Mouse (Mus musculus): ENCODE measurements around the gene Fgf3. TPM values are rescaled to one million over a fixed set of nuclear protein-coding genes. Genes with fewer than 3 reads are reported as not detected.

Fgf3 gene
- total RNA-seq, 1 experiment from 2014 or later: 6.2 TPM

- ATAC-seq (replicated peaks in 1 of 2; ENCODE audit: insufficient read depth in 1 of 2, low FRiP score in 2 of 2, low TSS enrichment in 1 of 2, low read depth in 1 of 2, poor library complexity in 2 of 2, severe bottlenecking in 2 of 2): no peak
Measured at GRCm38 (mm10) chr7:144847067-144847466, 9.2 kb downstream of the Fgf3 start, which contains the start of gene Fgf4. Fgf4 (plus strand) TSS chr7:144847367.

- no peak for ATAC-seq (replicated peaks in 1 of 2; ENCODE audit: insufficient read depth in 1 of 2, low FRiP score in 2 of 2, low TSS enrichment in 1 of 2, low read depth in 1 of 2, poor library complexity in 2 of 2, severe bottlenecking in 2 of 2)
Measured at GRCm38 (mm10) chr7:144851321-144851720, 13.4 kb downstream of the Fgf3 start.

- ATAC-seq (replicated peaks in 1 of 2; ENCODE audit: insufficient read depth in 1 of 2, low FRiP score in 2 of 2, low TSS enrichment in 1 of 2, low read depth in 1 of 2, poor library complexity in 2 of 2, severe bottlenecking in 2 of 2): no peak
Measured at GRCm38 (mm10) chr7:144854966-144855365, 17.1 kb downstream of the Fgf3 start.

GRCm38 (mm10) chr7:144857158-144857557 is 19.3 kb downstream of the Fgf3 start:
- ATAC-seq (replicated peaks in 1 of 2; ENCODE audit: insufficient read depth in 1 of 2, low FRiP score in 2 of 2, low TSS enrichment in 1 of 2, low read depth in 1 of 2, poor library complexity in 2 of 2, severe bottlenecking in 2 of 2): no peak

GRCm38 (mm10) chr7:144857826-144858342 is 20.0 kb downstream of the Fgf3 start:
- no peak for ATAC-seq (replicated peaks in 1 of 2; ENCODE audit: insufficient read depth in 1 of 2, low FRiP score in 2 of 2, low TSS enrichment in 1 of 2, low read depth in 1 of 2, poor library complexity in 2 of 2, severe bottlenecking in 2 of 2)

- ATAC-seq (replicated peaks in 1 of 2; ENCODE audit: insufficient read depth in 1 of 2, low FRiP score in 2 of 2, low TSS enrichment in 1 of 2, low read depth in 1 of 2, poor library complexity in 2 of 2, severe bottlenecking in 2 of 2): no peak
Measured at GRCm38 (mm10) chr7:144858702-144859101, 20.8 kb downstream of the Fgf3 start.

- ATAC-seq (replicated peaks in 1 of 2; ENCODE audit: insufficient read depth in 1 of 2, low FRiP score in 2 of 2, low TSS enrichment in 1 of 2, low read depth in 1 of 2, poor library complexity in 2 of 2, severe bottlenecking in 2 of 2): no peak
Measured at GRCm38 (mm10) chr7:144861056-144861768, 23.3 kb downstream of the Fgf3 start.

GRCm38 (mm10) chr7:144861769-144862070 is 23.8 kb downstream of the Fgf3 start:
- ATAC-seq (replicated peaks in 1 of 2; ENCODE audit: insufficient read depth in 1 of 2, low FRiP score in 2 of 2, low TSS enrichment in 1 of 2, low read depth in 1 of 2, poor library complexity in 2 of 2, severe bottlenecking in 2 of 2): no peak

- ATAC-seq (replicated peaks in 1 of 2; ENCODE audit: insufficient read depth in 1 of 2, low FRiP score in 2 of 2, low TSS enrichment in 1 of 2, low read depth in 1 of 2, poor library complexity in 2 of 2, severe bottlenecking in 2 of 2): no peak
Measured at GRCm38 (mm10) chr7:144862126-144862525, 24.2 kb downstream of the Fgf3 start.

GRCm38 (mm10) chr7:144862712-144863111 is 24.8 kb downstream of the Fgf3 start:
- peak; percentile 73 to 79; a peak in 3 of 4 replicates for ATAC-seq (replicated peaks in 1 of 2; ENCODE audit: insufficient read depth in 1 of 2, low FRiP score in 2 of 2, low TSS enrichment in 1 of 2, low read depth in 1 of 2, poor library complexity in 2 of 2, severe bottlenecking in 2 of 2)

GRCm38 (mm10) chr7:144863196-144863595 is 25.3 kb downstream of the Fgf3 start:
- no peak for ATAC-seq (replicated peaks in 1 of 2; ENCODE audit: insufficient read depth in 1 of 2, low FRiP score in 2 of 2, low TSS enrichment in 1 of 2, low read depth in 1 of 2, poor library complexity in 2 of 2, severe bottlenecking in 2 of 2)

GRCm38 (mm10) chr7:144864160-144864670 is 26.3 kb downstream of the Fgf3 start:
- no peak for ATAC-seq (replicated peaks in 1 of 2; ENCODE audit: insufficient read depth in 1 of 2, low FRiP score in 2 of 2, low TSS enrichment in 1 of 2, low read depth in 1 of 2, poor library complexity in 2 of 2, severe bottlenecking in 2 of 2)

GRCm38 (mm10) chr7:144867161-144867560 is 29.3 kb downstream of the Fgf3 start:
- ATAC-seq (replicated peaks in 1 of 2; ENCODE audit: insufficient read depth in 1 of 2, low FRiP score in 2 of 2, low TSS enrichment in 1 of 2, low read depth in 1 of 2, poor library complexity in 2 of 2, severe bottlenecking in 2 of 2): no peak

GRCm38 (mm10) chr7:144867602-144868001 is 29.7 kb downstream of the Fgf3 start:
- ATAC-seq (replicated peaks in 1 of 2; ENCODE audit: insufficient read depth in 1 of 2, low FRiP score in 2 of 2, low TSS enrichment in 1 of 2, low read depth in 1 of 2, poor library complexity in 2 of 2, severe bottlenecking in 2 of 2): no peak

GRCm38 (mm10) chr7:144872420-144872819 is 34.5 kb downstream of the Fgf3 start:
- no peak for ATAC-seq (replicated peaks in 1 of 2; ENCODE audit: insufficient read depth in 1 of 2, low FRiP score in 2 of 2, low TSS enrichment in 1 of 2, low read depth in 1 of 2, poor library complexity in 2 of 2, severe bottlenecking in 2 of 2)

GRCm38 (mm10) chr7:144873160-144873559 is 35.3 kb downstream of the Fgf3 start:
- ATAC-seq (replicated peaks in 1 of 2; ENCODE audit: insufficient read depth in 1 of 2, low FRiP score in 2 of 2, low TSS enrichment in 1 of 2, low read depth in 1 of 2, poor library complexity in 2 of 2, severe bottlenecking in 2 of 2): no peak

- ATAC-seq (replicated peaks in 1 of 2; ENCODE audit: insufficient read depth in 1 of 2, low FRiP score in 2 of 2, low TSS enrichment in 1 of 2, low read depth in 1 of 2, poor library complexity in 2 of 2, severe bottlenecking in 2 of 2): no peak
Measured at GRCm38 (mm10) chr7:144874226-144874625, 36.3 kb downstream of the Fgf3 start.

- ATAC-seq (replicated peaks in 1 of 2; ENCODE audit: insufficient read depth in 1 of 2, low FRiP score in 2 of 2, low TSS enrichment in 1 of 2, low read depth in 1 of 2, poor library complexity in 2 of 2, severe bottlenecking in 2 of 2): no peak
Measured at GRCm38 (mm10) chr7:144878401-144878800, 40.5 kb downstream of the Fgf3 start.

GRCm38 (mm10) chr7:144883106-144883505 is 45.2 kb downstream of the Fgf3 start:
- 0 out of 4 replicates have a peak, but pooled peaks of 1 of the 2 experiments have one; percentile 12 for ATAC-seq (replicated peaks in 1 of 2; ENCODE audit: insufficient read depth in 1 of 2, low FRiP score in 2 of 2, low TSS enrichment in 1 of 2, low read depth in 1 of 2, poor library complexity in 2 of 2, severe bottlenecking in 2 of 2)

Measured in hematopoietic stem cell, adult 5-6 weeks (primary cell).